Mouse (Mus musculus) forebrain, embryonic 11.5 days (tissue): ENCODE measurements around the gene Ucn3. TPM values are rescaled to one million over a fixed set of nuclear protein-coding genes. Genes with fewer than 3 reads are reported as not detected.

Experiments used
- ATAC-seq: fragments of 200-750 bp; cut with Nextera tagmentation; replicated peaks from 2 replicates; pipeline ENCODE4 v1.8.0; 2017; ENCODE audit warnings: moderate TSS enrichment; ENCODE audit not compliant: low FRiP score
- DNase-seq: peaks from one replicate; pipeline ENCODE4 v3.0.0-alpha.2; 2017; ENCODE audit warnings: low spot score
- H3K27ac ChIP-seq: fragments of 300-500 bp; sonication (generic); 2 replicates; pipeline ENCODE4 v1.5.1; 2014; ENCODE audit warnings: low read depth, low read length
- H3K27me3 ChIP-seq: fragments of 300-500 bp; sonication (generic); 2 replicates; pipeline ENCODE4 v1.6.1; 2014; ENCODE audit warnings: mild to moderate bottlenecking, low read length, mixed read lengths; ENCODE audit not compliant: control insufficient read depth, insufficient read depth
- H3K36me3 ChIP-seq: fragments of 300-500 bp; sonication (generic); 2 replicates; pipeline ENCODE4 v1.6.1; 2014; ENCODE audit warnings: mild to moderate bottlenecking, low read length, moderate library complexity, mixed read lengths; ENCODE audit not compliant: control insufficient read depth, insufficient read depth
- H3K4me1 ChIP-seq: fragments of 300-500 bp; sonication (generic); replicated peaks from 2 replicates; pipeline ENCODE4 v1.6.1; 2014; ENCODE audit warnings: low read length, mixed read lengths; ENCODE audit not compliant: control insufficient read depth, insufficient read depth
- H3K4me2 ChIP-seq: fragments of 300-500 bp; sonication (generic); 2 replicates; pipeline ENCODE4 v1.6.1; 2014; ENCODE audit warnings: low read depth, mild to moderate bottlenecking, low read length, moderate library complexity, mixed read lengths; ENCODE audit not compliant: severe bottlenecking
- H3K4me3 ChIP-seq: fragments of 300-500 bp; sonication (generic); 2 replicates; pipeline ENCODE4 v1.5.1; 2014; ENCODE audit warnings: low read depth, low read length
- H3K9ac ChIP-seq: fragments of 300-500 bp; sonication (generic); 2 replicates; pipeline ENCODE4 v1.6.1; 2014; ENCODE audit warnings: low read length
- H3K9me3 ChIP-seq: fragments of 300-500 bp; sonication (generic); 2 replicates; pipeline ENCODE4 v1.6.1; 2016; ENCODE audit warnings: low read length, mixed read lengths; ENCODE audit not compliant: control insufficient read depth
- WGBS: fragments of 180-500 bp; shearing (Covaris S2); extraction: QIAGEN DNeasy Blood & Tissue Kit; methylation state at CpG from one replicate; pipeline ENCODE4 v1.1.7; 2014; 5-methylcytosine and 5-hydroxymethylcytosine counted together
- polyA plus RNA-seq: library from polyadenylated mRNA; unstranded; fragments of >200 nt; fragmentation: Nextera tagmentation; extraction: Ambion mirVana; gene quantifications from 2 replicates; pipeline ENCODE4 v1.2.1, GENCODE M21; 2014

The Ucn3 gene
- polyA plus RNA-seq: not detected in 2 replicates

- Histone ChIP-seq H3K4me3 (no peak within 1 kb of the TSS), H3K36me3 (no peaks in the 10 kb centered on the region), H3K9me3 (no peaks in the 10 kb centered on the region), H3K9ac (no peak within 1 kb of the TSS), H3K4me1 (no peaks in the 10 kb centered on the region), H3K27ac (no peak within 1 kb of the TSS), H3K27me3 (no peaks in the 10 kb centered on the region), H3K4me2 (no peak within 1 kb of the TSS)
- ATAC-seq: no peak
- WGBS: 57% methylated on average over 2 of the region's 2 CpGs
- DNase-seq: no peak
Measured at GRCm38 (mm10) chr13:3945249-3945648, at the start of gene Ucn3. Ucn3 (minus strand) TSS chr13:3945349.

- H3K36me3 ChIP-seq: no peaks in the 10 kb centered on the region
- H3K27ac ChIP-seq: no peak overlapping the region
- H3K4me2 ChIP-seq: no peak overlapping the region
- H3K4me3 ChIP-seq: no peak overlapping the region
- no peak overlapping the region for H3K9ac ChIP-seq
- DNase-seq (no peak), ATAC-seq (no peak)
- H3K27me3 ChIP-seq: no peaks in the 10 kb centered on the region
- H3K4me1 ChIP-seq: no peaks in the 10 kb centered on the region
- no peaks in the 10 kb centered on the region for H3K9me3 ChIP-seq
Measured at GRCm38 (mm10) chr13:3992081-3992480, 46.9 kb upstream of the Ucn3 start.

- Histone ChIP-seq H3K27me3 (no peaks in the 10 kb centered on the region), H3K27ac (no peak overlapping the region), H3K9me3 (no peaks in the 10 kb centered on the region), H3K36me3 (no peaks in the 10 kb centered on the region), H3K4me2 (no peak overlapping the region), H3K4me3 (no peak overlapping the region), H3K4me1 (no peaks in the 10 kb centered on the region), H3K9ac (no peak overlapping the region)
- DNase-seq: no peak
- ATAC-seq: no peak
- 94% methylated on average over 4 of the region's 4 CpGs for WGBS
Measured at GRCm38 (mm10) chr13:3968849-3969248, 23.7 kb upstream of the Ucn3 start.

- Histone ChIP-seq H3K27ac (no peak overlapping the region), H3K9me3 (no peaks in the 10 kb centered on the region), H3K9ac (no peak overlapping the region), H3K4me1 (no peaks in the 10 kb centered on the region), H3K27me3 (no peaks in the 10 kb centered on the region), H3K36me3 (no peaks in the 10 kb centered on the region), H3K4me2 (no peak overlapping the region), H3K4me3 (no peak overlapping the region)
- ATAC-seq (no peak), DNase-seq (no peak)
- WGBS: 86% methylated on average over 6 of the region's 6 CpGs
Measured at GRCm38 (mm10) chr13:3951198-3951914, 6.2 kb upstream of the Ucn3 start.

- DNase-seq: no peak
- 95% methylated on average over 4 of the region's 4 CpGs for WGBS
- no peak overlapping the region for H3K27ac ChIP-seq
- no peaks in the 10 kb centered on the region for H3K36me3 ChIP-seq
- no peak overlapping the region for H3K4me3 ChIP-seq
- H3K27me3 ChIP-seq: no peaks in the 10 kb centered on the region
- no peaks in the 10 kb centered on the region for H3K9me3 ChIP-seq
- no peak overlapping the region for H3K4me2 ChIP-seq
- no peak overlapping the region for H3K9ac ChIP-seq
- H3K4me1 ChIP-seq: no peaks in the 10 kb centered on the region
- no peak for ATAC-seq
Measured at GRCm38 (mm10) chr13:3949477-3949876, 4.3 kb upstream of the Ucn3 start.

- ATAC-seq: no peak
- 90% methylated on average over 4 of the region's 4 CpGs for WGBS
- no peak overlapping the region for H3K27ac ChIP-seq
- no peak overlapping the region for H3K4me3 ChIP-seq
- H3K27me3 ChIP-seq: no peaks in the 10 kb centered on the region
- H3K4me2 ChIP-seq: no peak overlapping the region
- no peak for DNase-seq
- no peaks in the 10 kb centered on the region for H3K4me1 ChIP-seq
- no peaks in the 10 kb centered on the region for H3K36me3 ChIP-seq
- H3K9me3 ChIP-seq: no peaks in the 10 kb centered on the region
- H3K9ac ChIP-seq: no peak overlapping the region
Measured at GRCm38 (mm10) chr13:3947267-3947666, 2.1 kb upstream of the Ucn3 start.

GRCm38 (mm10) chr13:3944699-3945098, 450 bp downstream of the Ucn3 start:
- Histone ChIP-seq H3K27me3 (no peaks in the 10 kb centered on the region), H3K9me3 (no peaks in the 10 kb centered on the region), H3K27ac (no peak overlapping the region), H3K4me2 (no peak overlapping the region), H3K4me1 (no peaks in the 10 kb centered on the region), H3K36me3 (no peaks in the 10 kb centered on the region), H3K9ac (no peak overlapping the region), H3K4me3 (no peak overlapping the region)
- WGBS: 79% methylated on average over 7 of the region's 7 CpGs
- ATAC-seq (no peak), DNase-seq (no peak)

GRCm38 (mm10) chr13:3926046-3926445, 19.1 kb downstream of the Ucn3 start:
- DNase-seq (no peak), ATAC-seq (no peak)
- Histone ChIP-seq H3K4me3 (no peak overlapping the region), H3K4me1 (no peaks in the 10 kb centered on the region), H3K9me3 (no peaks in the 10 kb centered on the region), H3K9ac (no peak overlapping the region), H3K27ac (no peak overlapping the region), H3K4me2 (no peak overlapping the region), H3K27me3 (no peaks in the 10 kb centered on the region), H3K36me3 (no peaks in the 10 kb centered on the region)
- WGBS: 93% methylated on average over 4 of the region's 6 CpGs

GRCm38 (mm10) chr13:3925632-3926031, 19.5 kb downstream of the Ucn3 start:
- ATAC-seq: no peak
- Histone ChIP-seq H3K4me3 (no peak overlapping the region), H3K27me3 (no peaks in the 10 kb centered on the region), H3K4me1 (no peaks in the 10 kb centered on the region), H3K4me2 (no peak overlapping the region), H3K9me3 (no peaks in the 10 kb centered on the region), H3K36me3 (no peaks in the 10 kb centered on the region), H3K9ac (no peak overlapping the region), H3K27ac (no peak overlapping the region)
- DNase-seq: no peak
- WGBS: 85% methylated on average over 6 of the region's 6 CpGs
